Mouse (Mus musculus) kidney, adult 2 months (tissue): ENCODE results near the gene Smarca2. TPM values are rescaled to one million over a fixed set of nuclear protein-coding genes. Genes with fewer than 3 reads are reported as not detected.

Experiments used
- DNase-seq: peaks from one replicate; pipeline ENCODE4 v3.0.0; 2021
- H3K27ac ChIP-seq: fragments of 200-500 bp; 2 replicates; pipeline ENCODE4 v1.5.1; 2012; ENCODE audit warnings: low read depth, low read length, control low read depth, inconsistent platforms; ENCODE audit not compliant: insufficient read depth
- H3K27me3 ChIP-seq: fragments of 200-500 bp; replicated peaks from 2 replicates; pipeline ENCODE4 v1.6.1; 2012; ENCODE audit warnings: mild to moderate bottlenecking, moderate library complexity, low read length, inconsistent platforms; ENCODE audit not compliant: control insufficient read depth, insufficient read depth
- H3K36me3 ChIP-seq: fragments of 200-500 bp; 2 replicates; pipeline ENCODE4 v1.6.1; 2012; ENCODE audit warnings: mild to moderate bottlenecking, moderate library complexity, low read length, inconsistent platforms; ENCODE audit not compliant: control insufficient read depth, insufficient read depth
- H3K4me1 ChIP-seq: fragments of 200-500 bp; 2 replicates; pipeline ENCODE4 v1.6.1; 2011; ENCODE audit warnings: low read length; ENCODE audit not compliant: control insufficient read depth, insufficient read depth
- H3K4me3 ChIP-seq: fragments of 200-500 bp; 2 replicates; pipeline ENCODE4 v1.5.1; 2011; ENCODE audit warnings: mild to moderate bottlenecking, low read depth, low read length, control low read depth; ENCODE audit not compliant: insufficient read depth
- CTCF ChIP-seq: fragments of 200-500 bp; conservative IDR thresholded peaks from 2 replicates; pipeline ENCODE4 v1.5.1; 2011; ENCODE audit warnings: low read depth, mild to moderate bottlenecking, control low read depth, low read length, moderate library complexity, mixed read lengths; ENCODE audit not compliant: insufficient read depth, insufficient read length
- POLR2A ChIP-seq: fragments of 200-500 bp; IDR thresholded peaks from one replicate; pipeline ENCODE4 v1.6.1; 2011; ENCODE audit warnings: low read depth, low read length, control low read depth
- WGBS: fragments of 180-500 bp; shearing (Covaris S2); methylation state at CpG from one replicate; pipeline ENCODE4 v1.1.7; 2018; 5-methylcytosine and 5-hydroxymethylcytosine counted together
- polyA plus RNA-seq: library from polyadenylated mRNA; depleted of rRNA; stranded (reverse); fragments of >200 nt; gene quantifications from 2 replicates; pipeline ENCODE4 v1.2.3, GENCODE M21; 2012

The Smarca2 gene
- polyA plus RNA-seq, 1 experiment = 45.6 TPM

DNA sequence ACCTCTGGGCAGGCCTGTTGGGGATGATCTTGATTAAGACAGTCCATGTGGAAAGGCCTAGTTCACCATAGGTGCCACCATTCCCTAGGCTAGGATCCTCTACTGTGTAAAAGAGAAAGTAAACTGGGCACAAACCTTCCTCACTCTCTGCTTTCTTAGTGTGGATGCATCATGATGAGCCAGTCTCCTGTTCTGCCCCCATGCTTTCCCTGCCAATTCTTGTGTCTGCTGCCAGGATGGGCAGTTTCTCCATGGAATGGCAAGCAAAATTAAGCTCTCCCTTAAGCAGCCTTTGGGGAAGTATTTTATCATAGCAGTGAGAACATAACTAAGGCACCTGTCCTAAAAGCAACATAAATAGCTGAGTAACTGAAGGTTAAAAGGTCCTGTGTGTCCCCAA lies 10.2 kb upstream of the Smarca2 start:
- no peaks in the 10 kb centered on the region for H3K27me3 ChIP-seq
- DNase-seq = no peak
- H3K4me3 ChIP-seq = no peak overlapping the region
- H3K27ac ChIP-seq = no peak overlapping the region
- no peaks in the 10 kb centered on the region for H3K4me1 ChIP-seq
- no peaks in the 10 kb centered on the region for H3K36me3 ChIP-seq
- TF ChIP-seq POLR2A (no peak), CTCF (no peak)

DNA sequence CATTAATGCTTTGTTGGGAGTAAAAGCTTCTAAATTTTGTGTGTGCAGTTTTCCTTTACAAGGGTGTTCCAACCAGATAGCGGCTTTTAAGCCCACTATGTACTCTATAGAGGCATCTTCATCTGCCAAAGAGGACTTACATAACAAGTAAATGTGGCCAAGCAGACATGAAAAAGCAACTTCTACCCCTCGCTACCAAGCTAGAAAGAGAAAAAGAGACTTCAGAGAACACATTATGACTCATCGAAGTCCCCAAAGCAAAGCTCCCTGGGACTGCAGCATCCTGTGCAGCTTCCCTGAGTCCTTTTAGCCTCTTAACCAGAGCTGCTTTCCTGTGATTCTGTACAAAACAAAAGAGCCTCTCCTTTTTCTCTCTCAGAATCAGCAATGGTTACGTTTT lies 3.4 kb upstream of the Smarca2 start:
- Histone ChIP-seq H3K27me3 (no peaks in the 10 kb centered on the region), H3K27ac (no peak overlapping the region), H3K4me1 (no peaks in the 10 kb centered on the region; the same call in 1 of the 2 replicates), H3K4me3 (no peak overlapping the region), H3K36me3 (no peaks in the 10 kb centered on the region)
- TF ChIP-seq POLR2A (no peak), CTCF (no peak)
- 80% methylated on average over 4 of the region's 4 CpGs for WGBS
- no peak for DNase-seq

DNA sequence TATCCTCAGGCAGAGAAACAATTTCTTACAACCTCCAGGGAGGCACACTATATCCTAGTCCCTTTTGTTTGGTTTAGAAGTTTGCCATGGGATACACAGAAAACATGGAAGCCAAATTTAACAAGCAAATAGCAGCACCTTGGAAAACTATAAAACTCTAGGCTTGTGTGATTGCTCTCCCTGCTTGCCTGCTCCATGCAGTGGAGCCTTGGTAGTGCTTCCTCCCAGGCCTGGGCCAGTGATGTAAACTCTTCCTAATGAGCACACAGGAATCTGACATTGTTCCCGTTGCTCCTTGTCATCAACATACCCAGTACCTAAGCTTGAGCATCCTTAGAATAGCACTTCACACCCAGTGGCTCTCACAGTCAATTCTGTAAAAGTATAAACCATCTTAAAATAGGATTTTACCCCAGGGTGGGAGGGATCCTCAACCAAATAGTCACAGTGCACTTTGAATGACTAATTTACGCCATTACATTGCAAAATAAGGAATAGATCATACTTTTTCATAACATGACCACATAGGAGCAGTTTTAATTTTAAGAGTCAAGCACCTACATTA lies 1.5 kb upstream of the Smarca2 start:
- Histone ChIP-seq H3K36me3 (no peaks in the 10 kb centered on the region), H3K27ac (no peak overlapping the region), H3K4me1 (peaks cover 3% of the 10 kb centered on the region; the same call in 1 of the 2 replicates), H3K4me3 (no peak overlapping the region), H3K27me3 (no peaks in the 10 kb centered on the region)
- DNase-seq = no peak
- no peak for TF ChIP-seq CTCF
- TF ChIP-seq POLR2A = no peak
- WGBS = 61% methylated on average over 2 of the region's 2 CpGs

DNA sequence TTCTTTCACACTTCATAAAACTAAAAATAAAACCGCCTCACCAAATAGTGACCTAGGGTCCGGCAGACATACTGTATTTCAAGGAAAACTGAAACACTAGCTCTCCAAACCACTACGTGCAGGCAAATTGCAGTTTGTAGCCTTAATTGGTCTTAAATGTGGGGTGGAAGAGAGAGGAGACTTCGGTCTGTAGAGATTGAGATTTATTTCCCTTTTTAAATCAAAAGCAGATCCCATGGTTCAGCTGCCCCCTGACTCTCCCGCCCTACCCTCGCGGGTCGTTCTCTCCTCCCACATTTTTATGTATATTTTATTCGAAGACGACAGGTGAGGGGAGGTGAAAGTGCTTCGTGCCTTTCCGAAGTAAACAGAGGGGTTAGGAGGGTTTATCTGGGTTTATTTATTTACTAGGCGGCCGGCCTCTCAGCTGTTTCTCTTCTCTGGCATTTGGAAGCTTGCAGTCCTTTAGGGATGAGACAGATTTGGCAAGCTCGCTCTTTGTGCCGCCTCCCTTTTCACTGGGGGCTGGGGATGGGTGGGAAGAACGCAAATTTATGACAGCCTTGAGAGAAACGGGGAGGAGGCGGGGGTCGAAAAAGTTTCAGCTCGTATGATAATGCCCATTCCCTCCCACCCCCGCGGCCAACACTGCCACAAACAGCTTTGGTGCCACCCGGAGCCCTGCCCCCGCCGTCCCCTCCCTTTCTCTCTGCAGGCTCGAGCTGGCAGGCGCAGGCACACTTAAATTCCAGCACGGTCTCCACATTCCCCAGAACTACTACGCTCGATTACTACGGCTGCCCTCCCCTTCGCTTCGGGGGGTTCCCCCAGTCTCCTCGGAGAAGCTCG lies 720 bp upstream of the Smarca2 start:
- Histone ChIP-seq H3K27ac (peak overlapping the region; percentile 93), H3K4me3 (peak overlapping the region; percentile 93), H3K27me3 (no peaks in the 10 kb centered on the region), H3K36me3 (no peaks in the 10 kb centered on the region), H3K4me1 (peaks cover 3% of the 10 kb centered on the region; the same call in 1 of the 2 replicates)
- peak; percentile 85 for DNase-seq
- TF ChIP-seq POLR2A (no peak), CTCF (no peak)
- 2% methylated on average over 36 of the region's 36 CpGs for WGBS

DNA sequence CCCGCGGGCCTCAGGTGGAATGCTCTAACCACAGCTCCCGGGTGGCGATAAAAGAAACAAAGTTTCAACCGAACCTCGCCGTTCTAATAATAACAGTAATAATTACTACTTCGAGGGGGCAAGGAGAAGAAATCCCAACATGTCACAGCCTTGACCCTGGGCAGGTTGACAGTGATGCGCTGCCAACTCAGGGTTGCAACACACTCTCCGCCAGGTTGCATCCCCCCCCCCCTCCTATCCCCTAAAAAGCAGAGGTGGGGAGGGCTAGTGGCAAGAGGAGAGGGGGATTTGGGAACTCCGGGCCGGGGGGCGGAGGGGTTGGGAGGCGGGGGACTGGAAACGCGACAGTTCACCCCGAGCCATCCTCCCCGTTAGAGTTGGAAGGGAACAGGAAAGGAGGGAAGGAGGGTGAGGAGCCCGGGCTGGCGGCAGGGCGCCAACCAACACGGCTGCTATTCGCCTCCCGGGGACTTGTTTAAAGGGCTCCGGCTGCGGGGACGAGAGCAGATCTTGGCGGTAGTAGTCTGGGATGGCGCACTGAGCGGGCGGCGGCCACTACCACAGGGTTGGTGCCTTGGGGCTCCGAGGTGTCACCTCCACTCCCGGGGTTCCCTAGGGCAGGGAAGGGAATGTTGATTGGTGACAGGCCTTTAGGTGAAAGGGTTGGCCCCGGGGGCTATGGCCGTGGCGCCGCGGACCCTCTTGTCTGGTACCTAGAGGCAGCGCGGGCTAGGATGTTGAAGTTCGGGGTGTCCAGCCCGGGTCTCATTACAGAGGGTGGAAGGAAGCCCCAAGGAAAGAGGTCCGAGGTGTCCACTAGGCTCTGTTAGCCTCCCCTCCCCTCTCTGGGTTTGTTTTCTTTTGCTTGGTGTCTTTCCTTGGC lies 829 bp downstream of the Smarca2 start:
- Histone ChIP-seq H3K4me1 (peaks cover 3% of the 10 kb centered on the region; the same call in 1 of the 2 replicates), H3K36me3 (no peaks in the 10 kb centered on the region), H3K27ac (peak overlapping the region; percentile 97), H3K27me3 (no peaks in the 10 kb centered on the region), H3K4me3 (peak overlapping the region; percentile 93)
- 1% methylated on average over 44 of the region's 44 CpGs for WGBS
- DNase-seq = peak; percentile 70
- TF ChIP-seq POLR2A = no peak

DNA sequence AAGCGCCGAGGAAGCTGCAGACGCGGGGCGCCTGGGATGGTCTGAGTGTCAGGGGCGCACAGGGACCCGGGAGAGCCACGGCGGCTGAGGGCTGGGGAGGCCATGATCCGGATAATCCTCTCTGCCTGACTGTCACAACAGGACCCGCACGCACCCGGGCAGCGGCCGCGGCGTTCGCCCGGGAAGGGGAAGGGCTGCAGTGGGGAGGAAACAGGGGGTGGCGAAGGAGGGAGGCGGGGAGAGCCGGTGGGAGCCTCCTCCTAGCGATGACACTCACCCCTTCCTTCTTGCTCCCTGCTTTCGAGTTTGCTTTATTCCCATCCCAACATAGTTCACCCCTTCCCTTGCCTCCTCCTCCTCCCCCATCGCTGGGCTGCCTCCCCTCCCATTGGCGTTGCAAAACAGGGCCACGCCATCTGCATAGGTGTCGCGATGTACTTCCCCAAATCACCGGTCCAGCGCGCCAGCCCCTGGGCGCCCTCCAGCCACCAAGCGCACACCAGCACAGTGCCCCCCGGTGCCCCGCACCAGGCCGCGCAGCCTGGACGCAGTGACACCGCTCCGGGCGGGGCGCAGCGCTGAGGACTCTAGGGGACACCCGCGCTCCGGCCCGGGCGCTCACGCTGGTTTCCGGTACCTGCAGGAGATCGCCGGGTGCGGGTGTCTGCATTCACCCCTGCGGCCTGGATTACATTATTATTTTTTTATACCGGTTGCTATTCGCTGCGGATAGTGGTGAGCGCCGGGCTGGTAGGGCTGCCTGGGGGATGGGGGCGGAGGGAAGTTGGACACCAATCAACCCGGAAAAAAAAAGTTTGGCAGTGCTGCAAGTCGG lies 1.7 kb downstream of the Smarca2 start:
- H3K4me1 ChIP-seq = peaks cover 3% of the 10 kb centered on the region; the same call in 1 of the 2 replicates
- DNase-seq = peak; percentile 80
- TF ChIP-seq CTCF = peak; percentile 12; the same call in 1 of the 2 replicates
- peak; percentile 51 for TF ChIP-seq POLR2A
- peak overlapping the region; percentile 97 for H3K27ac ChIP-seq
- no peaks in the 10 kb centered on the region for H3K27me3 ChIP-seq
- no peaks in the 10 kb centered on the region for H3K36me3 ChIP-seq
- under 1% methylated on average over 63 of the region's 63 CpGs for WGBS
- H3K4me3 ChIP-seq = peak overlapping the region; percentile 93
